Mouse (Mus musculus) megakaryocyte, embryonic 14.5 days (primary cell): ENCODE results near the gene Slc17a2. TPM values are rescaled to one million over a fixed set of nuclear protein-coding genes. Genes with fewer than 3 reads are reported as not detected.
"Not testable (repeated sequence)": the region's sequence is repeated elsewhere in the genome, so short reads cannot be mapped to it uniquely, and the experiment has no call there.

Experiments used
- H3K27me3 ChIP-seq: replicated peaks from 2 replicates; pipeline ENCODE3; 2012; ENCODE audit warnings: inconsistent platforms
- H3K36me3 ChIP-seq: replicated peaks from 2 replicates; pipeline ENCODE3; 2012; ENCODE audit warnings: low read length, inconsistent platforms, mixed read lengths
- H3K4me1 ChIP-seq: 2 replicates; pipeline ENCODE4 v1.6.1; 2012; ENCODE audit warnings: inconsistent platforms
- H3K4me3 ChIP-seq: replicated peaks from 2 replicates; pipeline ENCODE3; 2012; ENCODE audit warnings: moderate library complexity, mild to moderate bottlenecking, inconsistent platforms
- H3K9me3 ChIP-seq: 2 replicates; pipeline ENCODE4 v1.6.1; 2012; ENCODE audit warnings: inconsistent platforms
- FLI1 ChIP-seq: IDR thresholded peaks from 2 replicates; pipeline ENCODE4 v1.6.1; 2012; ENCODE audit warnings: low read length, inconsistent platforms, mixed read lengths
- GATA1 ChIP-seq: IDR thresholded peaks from 3 replicates; pipeline ENCODE4 v1.6.1; 2012; ENCODE audit warnings: mixed read lengths, low read length, inconsistent platforms, borderline replicate concordance
- polyA plus RNA-seq: library from polyadenylated mRNA; stranded (reverse); fragments of >175 nt; gene quantifications from 2 replicates; pipeline ENCODE4 v1.2.3, GENCODE M21; 2012; ENCODE audit warnings: low replicate concordance; ENCODE audit not compliant: insufficient read depth

Slc17a2 gene
- not detected in 2 replicates for polyA plus RNA-seq

DNA sequence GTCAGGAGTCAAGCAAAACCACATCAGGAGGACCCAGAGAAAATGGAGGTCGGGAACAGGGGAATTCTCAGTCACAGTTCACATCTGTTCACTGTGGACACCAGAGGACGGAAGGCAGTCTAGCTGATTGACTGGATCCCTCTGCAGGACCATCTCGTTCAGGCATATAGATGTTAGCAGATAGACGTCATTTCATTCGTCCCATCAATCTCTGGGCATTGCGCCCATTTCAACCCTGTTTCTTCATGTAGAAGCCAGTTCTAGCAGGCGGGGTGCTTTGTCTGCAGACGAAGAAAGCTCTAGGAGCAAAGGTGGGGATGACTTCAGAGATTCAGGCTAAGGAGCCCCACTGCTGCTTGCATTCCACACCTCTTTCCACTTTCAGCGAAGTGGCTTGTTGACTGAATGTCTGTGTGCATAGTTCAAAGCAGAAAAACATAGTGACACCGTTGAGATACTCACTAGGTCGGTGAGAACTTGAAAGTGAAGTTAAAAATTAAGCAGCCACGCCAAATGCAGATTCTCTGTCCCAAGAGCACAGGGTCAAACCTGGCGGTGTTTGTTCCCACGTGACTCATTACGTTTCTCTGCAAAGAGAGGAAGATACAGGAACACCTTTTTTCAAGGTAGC, at the start of gene Slc17a2:
Gene Slc17a2, plus strand, starts transcription at position 572 of the 631 bp plus-strand sequence.
- TF ChIP-seq GATA1, result no peak
- no peak for TF ChIP-seq FLI1
- Histone ChIP-seq H3K27me3 (peaks cover 47% of the 10 kb centered on the region), H3K36me3 (no peaks in the 10 kb centered on the region), H3K4me3 (no peak within 1 kb of the TSS), H3K9me3 (peaks cover 5% of the 10 kb centered on the region; the same call in 1 of the 2 replicates), H3K4me1 (no peaks in the 10 kb centered on the region)

DNA sequence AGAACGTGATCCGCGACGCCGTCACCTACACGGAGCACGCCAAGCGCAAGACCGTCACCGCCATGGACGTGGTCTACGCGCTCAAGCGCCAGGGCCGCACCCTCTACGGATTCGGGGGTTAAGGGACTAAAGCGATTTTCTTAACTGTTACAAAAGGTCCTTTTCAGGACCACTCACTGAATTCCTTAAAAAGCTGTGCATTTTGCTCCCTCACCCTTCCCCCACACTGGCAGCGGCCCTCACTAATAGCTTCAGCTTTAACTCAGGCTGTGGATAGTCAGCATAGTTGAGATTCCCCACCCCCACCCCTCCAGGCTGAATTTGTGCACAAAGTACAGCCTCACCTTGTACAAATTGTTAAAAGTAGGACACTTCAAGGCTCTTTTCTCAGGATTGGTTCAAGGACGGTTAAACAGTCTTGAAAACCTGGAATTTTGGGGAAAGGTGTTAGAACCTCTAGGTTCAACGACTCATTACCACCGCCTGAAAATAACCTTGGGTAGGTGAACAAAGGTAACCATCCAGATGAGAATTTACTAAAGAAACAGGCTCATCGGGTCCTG, 49.5 kb upstream of the Slc17a2 start:
- peaks cover 56% of the 10 kb centered on the region for H3K4me1 ChIP-seq
- H3K4me3 ChIP-seq, result peak overlapping the region; percentile 85
- TF ChIP-seq GATA1 (no peak), FLI1 (no peak)
- no peaks in the 10 kb centered on the region for H3K9me3 ChIP-seq
- H3K36me3 ChIP-seq, result no peaks in the 10 kb centered on the region
- no peaks in the 10 kb centered on the region for H3K27me3 ChIP-seq

GRCm38 (mm10) chr13:23757921-23758320, 48.9 kb upstream of the Slc17a2 start:
- Histone ChIP-seq H3K36me3 (no peaks in the 10 kb centered on the region), H3K4me1 (peaks cover 59% of the 10 kb centered on the region), H3K9me3 (no peaks in the 10 kb centered on the region), H3K4me3 (peak overlapping the region; percentile 85), H3K27me3 (no peaks in the 10 kb centered on the region)
- TF ChIP-seq FLI1 (no peak), GATA1 (no peak)

GRCm38 (mm10) chr13:23759251-23759771, 47.5 kb upstream of the Slc17a2 start:
- H3K36me3 ChIP-seq, result no peaks in the 10 kb centered on the region
- H3K9me3 ChIP-seq, result no peaks in the 10 kb centered on the region
- H3K4me1 ChIP-seq, result peaks cover 64% of the 10 kb centered on the region
- H3K4me3 ChIP-seq, result no peak overlapping the region
- H3K27me3 ChIP-seq, result no peaks in the 10 kb centered on the region
- TF ChIP-seq FLI1 (no peak), GATA1 (no peak)

DNA sequence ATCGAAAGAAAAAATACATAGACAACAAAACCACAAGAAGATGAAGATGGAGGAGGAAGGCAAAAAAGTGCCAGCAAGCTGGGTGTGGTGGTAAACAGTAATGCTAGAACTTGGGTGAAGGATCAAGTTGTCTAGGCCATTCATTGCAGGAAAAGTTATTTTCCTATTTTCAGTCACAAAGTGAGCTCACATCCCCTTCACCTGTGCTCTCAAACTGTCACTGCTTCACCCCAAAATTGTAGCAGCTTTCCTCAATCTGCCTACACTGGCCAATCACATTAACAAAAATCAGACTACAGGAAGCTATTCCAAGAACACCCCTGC, 46.9 kb upstream of the Slc17a2 start:
- no peaks in the 10 kb centered on the region for H3K9me3 ChIP-seq
- no peaks in the 10 kb centered on the region for H3K36me3 ChIP-seq
- peaks cover 69% of the 10 kb centered on the region for H3K4me1 ChIP-seq
- H3K4me3 ChIP-seq, result peak overlapping the region; percentile 86
- TF ChIP-seq GATA1, result no peak
- TF ChIP-seq FLI1, result no peak
- H3K27me3 ChIP-seq, result no peaks in the 10 kb centered on the region

DNA sequence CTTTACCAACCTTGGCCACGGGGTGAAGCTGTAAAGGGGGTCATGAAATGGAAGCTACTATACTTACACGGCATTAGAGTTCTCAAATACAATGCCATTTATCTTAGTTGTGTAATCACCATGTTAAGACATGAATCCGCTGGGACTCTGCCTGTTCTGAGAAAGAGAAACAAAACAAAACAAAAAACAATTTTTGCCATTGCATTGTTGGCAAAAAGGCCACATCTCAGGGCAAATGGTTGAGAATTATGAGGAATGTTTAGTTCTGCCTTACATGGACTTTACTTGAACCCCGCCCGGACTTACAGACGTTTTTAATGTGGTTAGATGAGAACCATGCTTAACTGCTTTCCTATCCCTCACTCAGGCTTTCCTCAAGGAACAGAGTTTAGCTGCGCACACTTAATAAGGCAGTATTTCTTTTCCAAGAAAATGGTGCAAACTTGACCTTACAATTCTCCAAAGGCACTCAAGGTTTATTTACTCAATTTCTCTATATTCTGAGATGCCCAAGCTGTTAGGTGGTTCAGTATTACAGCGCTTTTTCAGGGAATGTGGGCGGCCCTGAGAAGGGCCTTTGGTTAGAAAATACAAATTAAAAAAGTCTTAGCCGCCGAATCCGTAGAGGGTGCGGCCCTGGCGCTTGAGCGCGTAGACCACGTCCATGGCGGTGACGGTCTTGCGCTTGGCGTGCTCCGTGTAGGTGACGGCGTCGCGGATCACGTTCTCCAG, 46.4 kb upstream of the Slc17a2 start:
- Histone ChIP-seq H3K4me1 (peaks cover 68% of the 10 kb centered on the region), H3K4me3 (peak overlapping the region; percentile 86), H3K9me3 (no peaks in the 10 kb centered on the region), H3K36me3 (no peaks in the 10 kb centered on the region), H3K27me3 (no peaks in the 10 kb centered on the region)
- TF ChIP-seq FLI1 (no peak), GATA1 (no peak)

- TF ChIP-seq GATA1, result no peak
- peak; percentile 67; the same call in 1 of the 2 replicates for TF ChIP-seq FLI1
- H3K27me3 ChIP-seq, result no peaks in the 10 kb centered on the region
- peak within 1 kb of the TSS; percentile 92 for H3K4me3 ChIP-seq
- peaks cover 62% of the 10 kb centered on the region for H3K4me1 ChIP-seq
- no peaks in the 10 kb centered on the region for H3K9me3 ChIP-seq
- no peaks in the 10 kb centered on the region for H3K36me3 ChIP-seq
Measured at GRCm38 (mm10) chr13:23760972-23761864, 45.6 kb upstream of the Slc17a2 start, which contains the start of gene Hist1h4a. Hist1h4a (minus strand) TSS chr13:23761230.

DNA sequence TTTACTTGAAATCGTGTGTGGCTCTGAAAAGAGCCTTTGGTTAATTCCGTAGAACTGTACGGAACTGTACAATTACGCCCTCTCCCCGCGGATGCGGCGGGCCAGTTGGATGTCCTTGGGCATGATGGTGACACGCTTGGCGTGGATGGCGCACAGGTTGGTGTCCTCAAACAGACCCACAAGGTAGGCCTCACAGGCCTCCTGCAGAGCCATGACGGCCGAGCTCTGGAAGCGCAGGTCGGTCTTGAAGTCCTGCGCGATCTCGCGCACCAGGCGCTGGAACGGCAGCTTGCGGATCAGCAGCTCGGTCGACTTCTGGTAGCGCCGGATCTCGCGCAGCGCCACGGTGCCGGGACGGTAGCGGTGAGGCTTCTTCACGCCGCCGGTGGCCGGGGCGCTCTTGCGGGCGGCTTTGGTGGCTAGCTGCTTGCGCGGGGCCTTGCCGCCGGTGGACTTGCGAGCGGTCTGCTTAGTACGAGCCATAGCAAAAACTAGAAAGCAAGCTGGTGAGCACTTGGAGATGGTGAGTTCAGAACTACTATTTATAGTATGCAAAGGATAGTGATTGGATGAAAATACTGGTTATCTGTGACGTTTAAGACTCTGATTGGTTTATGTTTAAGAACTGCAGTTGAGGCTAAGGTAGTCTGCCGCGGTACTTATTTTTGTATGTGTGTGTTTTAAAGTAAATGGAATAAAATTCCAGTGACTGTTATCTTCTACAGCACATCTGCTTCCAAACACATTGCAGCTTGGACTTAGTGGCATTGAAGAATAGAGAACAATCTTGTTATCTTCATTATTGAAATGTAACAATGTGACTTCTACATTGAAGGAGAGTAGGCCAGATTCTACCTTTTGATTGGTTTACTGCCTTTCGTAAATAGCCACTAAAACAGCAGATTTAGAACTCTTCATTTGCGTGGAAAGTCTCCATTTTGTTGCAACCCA, 44.6 kb upstream of the Slc17a2 start, which contains the start of gene Hist1h3a:
Gene Hist1h3a, minus strand, starts transcription at position 516 of the 951 bp plus-strand sequence.
- H3K9me3 ChIP-seq, result not testable (repeated sequence)
- peaks cover 67% of the 10 kb centered on the region for H3K4me1 ChIP-seq

More for the DNA sequence above, 44.6 kb upstream of the Slc17a2 start, which contains the start of gene Hist1h3a:
- peak; percentile 11; the same call in 1 of the 3 replicates for TF ChIP-seq GATA1
- H3K36me3 ChIP-seq, H3K27me3 ChIP-seq: not testable (repeated sequence)
- peak within 1 kb of the TSS; percentile 92 for H3K4me3 ChIP-seq
